Mouse (Mus musculus): ENCODE measurements around the gene Zbtb8os.
A peak's percentile ranks its signal among the peaks of the same experiment; 100 is the strongest.

The Zbtb8os gene

DNA sequence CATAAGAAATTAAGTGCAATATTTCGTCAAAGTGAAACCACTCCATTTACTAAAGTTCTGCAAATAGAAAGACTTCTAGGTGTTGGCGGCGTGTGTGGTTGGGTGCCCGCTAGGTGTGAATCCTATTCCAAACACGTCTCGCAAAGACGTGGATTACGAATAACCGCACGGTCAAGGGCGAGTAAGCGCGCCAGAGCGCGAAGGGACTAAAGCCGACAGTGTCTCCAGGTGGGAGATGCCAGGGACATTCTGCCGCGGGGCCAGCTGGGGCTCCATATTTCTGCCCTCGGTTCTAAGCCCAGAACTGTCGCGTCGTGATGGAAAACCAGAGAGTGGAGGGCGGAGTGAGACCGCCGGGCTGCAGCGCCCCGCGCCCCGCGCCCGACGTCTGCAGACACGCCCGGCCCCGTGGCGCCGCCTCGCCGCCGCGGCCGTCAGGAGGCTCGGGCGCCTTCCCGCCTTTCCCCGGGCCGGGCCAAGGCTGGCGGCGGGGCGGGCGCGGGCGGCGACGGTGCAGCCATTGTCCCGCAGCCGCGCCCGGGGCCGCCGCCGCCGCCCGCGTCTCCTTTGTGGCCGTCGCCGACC, 41.6 kb downstream of the Zbtb8os start:
- peak; percentile 69 for DNase-seq (ENCODE audit: extremely low spot score, low spot score)

DNA sequence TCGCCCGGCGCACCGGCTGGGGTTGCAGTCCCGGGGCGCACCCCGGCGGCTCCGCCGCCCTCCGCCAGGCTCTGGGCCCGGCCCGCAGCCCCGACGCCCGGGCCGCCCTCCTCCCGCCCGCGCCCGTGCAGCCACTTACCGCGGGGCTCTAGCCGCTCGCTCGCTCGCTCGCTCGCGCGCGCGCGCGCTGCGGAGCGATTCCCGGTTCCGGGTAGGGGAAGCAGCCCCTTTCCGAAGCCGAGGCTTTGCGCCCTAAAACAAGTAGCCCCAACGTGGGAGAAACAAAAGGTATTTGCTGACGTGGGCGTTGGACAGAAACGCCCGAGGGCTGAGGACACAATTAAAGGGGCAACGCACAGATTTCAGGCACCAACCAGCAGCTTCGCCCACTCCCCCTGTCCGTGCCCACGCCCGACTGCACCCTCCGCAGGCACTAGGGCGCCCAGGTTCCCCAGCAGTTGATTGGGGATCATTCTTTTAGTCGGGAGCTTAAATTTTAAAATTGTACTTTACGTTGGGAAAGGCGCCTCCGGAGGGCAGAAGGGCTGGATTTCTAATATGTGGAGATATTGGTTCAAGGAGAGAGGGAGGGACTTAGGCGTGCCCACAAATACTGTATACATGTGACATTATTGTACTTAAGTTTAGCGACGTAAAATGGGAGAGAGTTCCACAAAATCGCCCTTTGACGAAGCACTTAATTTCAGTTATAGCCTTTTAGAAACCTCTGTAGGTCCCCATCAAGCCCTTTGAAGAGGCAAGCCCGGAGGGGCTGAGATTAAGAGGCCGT, 42.3 kb downstream of the Zbtb8os start, which contains the start of gene Zbtb8a:
TSS of gene Zbtb8a (minus strand) at position 516 of the 790 bp plus-strand sequence.
- peak; percentile 76 for DNase-seq (ENCODE audit: extremely low spot score, low spot score)

GRCm38 (mm10) chr4:129379805-129380204, 44.3 kb downstream of the Zbtb8os start:
- no peak for DNase-seq (ENCODE audit: extremely low spot score, low spot score)

GRCm38 (mm10) chr4:129381148-129381547, 45.7 kb downstream of the Zbtb8os start:
- no peak for DNase-seq (ENCODE audit: extremely low spot score, low spot score)

GRCm38 (mm10) chr4:129382029-129382428, 46.5 kb downstream of the Zbtb8os start:
- no peak for DNase-seq (ENCODE audit: extremely low spot score, low spot score)

DNA sequence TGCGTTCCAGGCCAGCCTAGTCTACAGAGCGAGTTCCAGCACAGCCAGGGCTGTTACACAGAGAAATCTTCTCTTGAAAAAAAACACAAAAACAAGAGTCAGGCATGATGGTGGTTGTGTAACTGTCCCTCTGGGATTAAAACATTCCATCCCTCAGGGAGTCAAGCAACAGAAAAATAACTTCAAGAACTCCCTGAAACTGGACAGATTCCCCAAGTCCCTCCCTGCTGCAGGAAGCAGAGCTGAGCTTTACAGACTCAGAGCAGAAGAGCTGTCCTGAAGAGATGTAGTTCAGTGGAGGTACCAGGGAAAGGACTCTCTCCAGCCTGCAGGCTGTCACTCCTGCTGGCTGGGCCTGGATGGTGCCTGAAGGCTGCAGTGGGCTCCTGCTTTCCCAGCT, 47.0 kb downstream of the Zbtb8os start:
- DNase-seq (ENCODE audit: extremely low spot score, low spot score), result no peak

GRCm38 (mm10) chr4:129383586-129383985, 48.1 kb downstream of the Zbtb8os start:
- no peak for DNase-seq (ENCODE audit: extremely low spot score, low spot score)

GRCm38 (mm10) chr4:129384440-129384839, 48.9 kb downstream of the Zbtb8os start:
- no peak for DNase-seq (ENCODE audit: extremely low spot score, low spot score)

- no peak for DNase-seq (ENCODE audit: extremely low spot score, low spot score)
Observed at GRCm38 (mm10) chr4:129385685-129386084, 50.2 kb downstream of the Zbtb8os start.

DNA sequence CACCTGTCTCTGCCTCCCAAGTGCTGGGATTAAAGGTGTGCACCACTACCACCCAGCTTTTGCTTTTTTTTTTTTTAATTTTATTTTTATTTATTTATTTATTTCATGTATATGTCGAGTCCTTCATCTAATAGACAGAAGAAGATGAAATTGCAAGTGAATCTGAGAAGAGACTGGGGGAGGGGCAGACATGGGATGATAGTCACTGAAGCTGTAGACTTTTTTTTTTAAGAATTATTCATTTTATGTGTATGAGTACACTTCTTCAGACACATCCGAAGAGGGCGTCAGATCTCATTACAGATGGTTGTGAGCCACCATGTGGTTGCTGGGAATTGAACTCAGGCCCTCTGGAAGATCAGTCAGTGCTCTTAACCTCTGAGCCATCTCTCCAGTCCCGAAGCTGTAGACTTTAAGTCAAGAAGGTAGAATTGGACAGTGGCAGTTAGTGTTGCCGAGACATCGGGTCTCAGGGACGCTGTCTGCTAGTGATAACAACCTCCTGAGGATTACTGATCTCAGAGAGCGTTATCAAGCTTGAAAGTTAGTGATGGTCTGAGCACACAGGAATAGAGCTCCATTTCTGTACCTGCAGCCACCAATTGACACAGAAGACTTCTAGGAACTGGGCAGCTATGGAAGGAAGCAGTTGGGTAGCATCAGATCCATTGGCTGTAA, 50.9 kb downstream of the Zbtb8os start:
- DNase-seq (ENCODE audit: extremely low spot score, low spot score), result no peak

GRCm38 (mm10) chr4:129386989-129387388, 51.5 kb downstream of the Zbtb8os start:
- DNase-seq (ENCODE audit: extremely low spot score, low spot score), result no peak

DNA sequence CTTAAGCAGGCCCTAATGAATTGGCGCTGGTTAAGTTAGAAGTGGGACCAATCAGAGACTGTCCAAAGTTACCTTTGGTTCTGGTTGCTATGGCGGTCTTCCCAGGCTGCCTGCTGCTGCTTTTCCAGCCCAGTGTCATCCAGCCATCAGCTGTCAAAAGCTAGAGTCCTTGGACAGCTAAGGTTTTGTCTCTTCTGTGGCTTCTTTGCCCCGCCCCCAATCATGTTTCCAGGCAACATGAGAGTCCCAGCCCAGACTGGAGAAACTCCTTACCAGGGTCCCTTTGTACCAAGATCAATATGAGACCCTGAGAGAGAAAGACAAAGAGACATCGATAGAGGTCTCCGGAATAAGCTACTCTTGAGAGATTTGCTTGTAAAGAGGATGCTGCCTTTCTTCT, 52.9 kb downstream of the Zbtb8os start:
- DNase-seq (ENCODE audit: extremely low spot score, low spot score), result no peak

- DNase-seq (ENCODE audit: extremely low spot score, low spot score), result no peak
Observed at GRCm38 (mm10) chr4:129390216-129390743, 54.8 kb downstream of the Zbtb8os start.

GRCm38 (mm10) chr4:129390936-129391557, 55.6 kb downstream of the Zbtb8os start:
- no peak for DNase-seq (ENCODE audit: extremely low spot score, low spot score)

DNA sequence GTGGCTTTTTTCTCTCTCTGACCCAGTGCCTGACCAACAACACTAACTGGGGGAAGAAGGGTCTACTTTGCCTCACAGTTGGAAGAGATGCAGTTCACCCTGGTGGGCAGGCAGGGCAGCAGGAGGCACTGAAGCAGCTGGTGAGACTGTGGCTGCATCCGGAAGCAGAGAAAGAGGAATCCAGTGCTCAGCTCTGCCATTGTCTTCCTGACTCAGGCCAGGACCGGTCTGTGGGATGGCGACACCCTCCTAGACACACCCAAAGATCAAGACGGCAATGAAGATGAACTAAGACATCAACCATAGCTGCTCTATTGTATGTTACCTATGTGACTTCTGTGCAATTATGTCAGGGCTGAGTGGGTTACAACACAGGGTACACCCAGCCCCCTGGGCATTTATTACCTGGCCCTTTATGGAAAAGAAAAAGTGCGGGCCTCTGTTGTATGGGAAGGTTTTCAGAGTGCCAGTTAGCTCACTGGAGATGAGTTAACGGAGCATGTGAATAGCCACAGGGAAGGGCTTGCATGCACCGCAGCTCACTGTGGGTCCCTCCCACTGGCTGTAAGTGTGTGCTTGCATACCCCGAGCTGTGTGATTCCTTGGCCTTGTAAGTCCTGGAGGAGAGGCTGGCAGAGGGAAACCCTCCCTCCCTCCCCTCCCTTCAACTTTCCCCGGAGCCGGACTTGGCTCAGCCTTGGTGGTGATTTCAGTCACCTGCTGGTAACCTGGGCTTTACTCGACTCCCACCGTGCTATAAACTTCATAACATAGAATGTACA, 58.8 kb downstream of the Zbtb8os start:
- DNase-seq (ENCODE audit: extremely low spot score, low spot score), result no peak

DNA sequence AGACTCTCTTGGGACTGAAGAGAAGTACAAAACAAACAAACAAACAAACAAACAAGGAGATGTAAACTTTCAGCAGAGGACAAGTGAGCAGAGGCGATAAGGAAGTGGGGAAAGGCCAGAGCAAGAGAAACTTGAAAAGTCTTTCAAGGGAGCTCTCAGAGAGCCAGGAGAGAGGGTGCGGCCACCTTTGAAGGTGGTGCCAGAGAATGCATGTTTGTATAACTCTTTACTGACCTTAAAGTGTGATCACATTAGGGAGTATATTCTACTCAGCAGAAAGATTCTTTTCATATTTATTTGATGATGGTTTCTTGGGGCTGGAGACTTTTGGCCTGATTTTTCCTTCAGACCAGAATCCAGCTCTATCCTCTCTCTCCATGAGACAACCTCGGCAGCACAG, 61.5 kb downstream of the Zbtb8os start:
- DNase-seq (ENCODE audit: extremely low spot score, low spot score), result no peak

GRCm38 (mm10) chr4:129399813-129400212, 64.3 kb downstream of the Zbtb8os start:
- DNase-seq (ENCODE audit: extremely low spot score, low spot score), result no peak

Data from neural tube, embryonic 10.5 days (tissue).